Mouse (Mus musculus) heart, embryonic 10.5 days (tissue): ENCODE results near the gene Clnk. TPM values are rescaled to one million over a fixed set of nuclear protein-coding genes. Genes with fewer than 3 reads are reported as not detected.

ENCODE experiments used
- DNase-seq: peaks from one replicate; pipeline ENCODE4 v3.0.0-alpha.2; 2017; ENCODE audit warnings: low spot score
- H3K27ac ChIP-seq: fragments of 300-500 bp; sonication (generic); 2 replicates; pipeline ENCODE4 v1.5.1; 2016; ENCODE audit warnings: mild to moderate bottlenecking
- H3K27me3 ChIP-seq: fragments of 300-500 bp; sonication (generic); 2 replicates; pipeline ENCODE4 v1.6.1; 2016; ENCODE audit warnings: mild to moderate bottlenecking; ENCODE audit not compliant: poor library complexity, insufficient read depth, severe bottlenecking
- H3K36me3 ChIP-seq: fragments of 300-500 bp; sonication (generic); 2 replicates; pipeline ENCODE4 v1.6.1; 2016; ENCODE audit warnings: mild to moderate bottlenecking, moderate library complexity
- H3K4me1 ChIP-seq: fragments of 300-500 bp; sonication (generic); 2 replicates; pipeline ENCODE4 v1.6.1; 2016; ENCODE audit warnings: mild to moderate bottlenecking
- H3K4me3 ChIP-seq: fragments of 300-500 bp; sonication (generic); 2 replicates; pipeline ENCODE4 v1.5.1; 2016; ENCODE audit warnings: mild to moderate bottlenecking, moderate library complexity
- H3K9me3 ChIP-seq: fragments of 300-500 bp; sonication (generic); 2 replicates; pipeline ENCODE4 v1.6.1; 2016; ENCODE audit warnings: mild to moderate bottlenecking, moderate library complexity
- WGBS: fragments of 180-500 bp; shearing (Covaris S2); methylation state at CpG from one replicate; pipeline ENCODE4 v1.1.7; 2016; 5-methylcytosine and 5-hydroxymethylcytosine counted together
- polyA plus RNA-seq: library from polyadenylated mRNA; unstranded; fragments of >200 nt; fragmentation: Nextera tagmentation; extraction: Ambion mirVana; gene quantifications from 2 replicates; pipeline ENCODE4 v1.2.1, GENCODE M21; 2016

Clnk gene
- polyA plus RNA-seq, 1 experiment from 2014 or later = not detected

DNA sequence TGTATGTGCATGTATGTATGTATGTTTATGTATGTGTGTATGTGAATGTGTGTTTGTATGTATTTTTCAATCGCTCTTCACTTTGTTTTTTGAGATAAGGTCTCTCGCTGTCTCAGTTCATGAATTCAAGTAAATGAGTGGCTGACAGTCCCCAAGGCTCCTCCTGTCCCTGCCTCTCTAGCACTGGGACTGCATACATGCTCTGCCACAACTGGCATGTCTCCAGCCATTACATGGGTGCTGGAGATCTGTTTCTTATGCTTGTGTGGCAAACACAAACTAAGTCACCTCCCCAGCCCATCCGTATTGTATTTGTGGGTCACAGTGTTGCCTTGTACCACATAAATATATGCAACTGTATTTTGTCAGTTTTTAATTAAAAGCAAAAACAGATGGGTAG is 3.7 kb downstream of the Clnk start:
- H3K27ac ChIP-seq = no peak overlapping the region
- WGBS = 78% methylated on average over 3 of the region's 3 CpGs
- H3K4me1 ChIP-seq = no peaks in the 10 kb centered on the region
- no peak overlapping the region for H3K4me3 ChIP-seq
- DNase-seq = peak; percentile 45
- no peaks in the 10 kb centered on the region for H3K27me3 ChIP-seq
- no peaks in the 10 kb centered on the region for H3K9me3 ChIP-seq
- no peaks in the 10 kb centered on the region for H3K36me3 ChIP-seq

- no peak overlapping the region for H3K4me3 ChIP-seq
- no peaks in the 10 kb centered on the region for H3K9me3 ChIP-seq
- no peaks in the 10 kb centered on the region for H3K27me3 ChIP-seq
- no peaks in the 10 kb centered on the region for H3K4me1 ChIP-seq
- H3K36me3 ChIP-seq = no peaks in the 10 kb centered on the region
- DNase-seq = no peak
- WGBS = 58% methylated on average over 2 of the region's 2 CpGs
- no peak overlapping the region for H3K27ac ChIP-seq
Measured at GRCm38 (mm10) chr5:38871591-38871990, 5.0 kb downstream of the Clnk start.

GRCm38 (mm10) chr5:38870485-38870884 is 6.1 kb downstream of the Clnk start:
- Histone ChIP-seq H3K9me3 (no peaks in the 10 kb centered on the region), H3K27ac (no peak overlapping the region), H3K4me1 (no peaks in the 10 kb centered on the region), H3K36me3 (no peaks in the 10 kb centered on the region), H3K4me3 (no peak overlapping the region), H3K27me3 (no peaks in the 10 kb centered on the region)
- DNase-seq = no peak
- 66% methylated on average over 12 of the region's 12 CpGs for WGBS

- H3K36me3 ChIP-seq = no peaks in the 10 kb centered on the region
- WGBS = 87% methylated on average over 9 of the region's 9 CpGs
- H3K27me3 ChIP-seq = no peaks in the 10 kb centered on the region
- H3K27ac ChIP-seq = no peak overlapping the region
- no peak for DNase-seq
- H3K4me1 ChIP-seq = no peaks in the 10 kb centered on the region
- H3K4me3 ChIP-seq = no peak overlapping the region
- no peaks in the 10 kb centered on the region for H3K9me3 ChIP-seq
Measured at GRCm38 (mm10) chr5:38869976-38870375, 6.6 kb downstream of the Clnk start.

- Histone ChIP-seq H3K4me1 (no peaks in the 10 kb centered on the region; the same call in 1 of the 2 replicates), H3K9me3 (no peaks in the 10 kb centered on the region), H3K36me3 (no peaks in the 10 kb centered on the region), H3K4me3 (no peak overlapping the region), H3K27me3 (no peaks in the 10 kb centered on the region), H3K27ac (no peak overlapping the region)
- no peak for DNase-seq
- 75% methylated on average over 6 of the region's 6 CpGs for WGBS
Measured at GRCm38 (mm10) chr5:38864624-38865023, 12.0 kb downstream of the Clnk start.

- Histone ChIP-seq H3K9me3 (no peaks in the 10 kb centered on the region), H3K36me3 (no peaks in the 10 kb centered on the region), H3K4me1 (peaks cover 2% of the 10 kb centered on the region; the same call in 1 of the 2 replicates), H3K27me3 (no peaks in the 10 kb centered on the region), H3K4me3 (no peak overlapping the region), H3K27ac (no peak overlapping the region)
- no peak for DNase-seq
- WGBS = 44% methylated on average over 3 of the region's 3 CpGs
Measured at GRCm38 (mm10) chr5:38863029-38863428, 13.6 kb downstream of the Clnk start.

GRCm38 (mm10) chr5:38862288-38862985 is 14.2 kb downstream of the Clnk start:
- peaks cover 2% of the 10 kb centered on the region; the same call in 1 of the 2 replicates for H3K4me1 ChIP-seq
- no peak for DNase-seq
- WGBS = 63% methylated on average over 13 of the region's 13 CpGs

GRCm38 (mm10) chr5:38858015-38858721 is 18.4 kb downstream of the Clnk start:
- Histone ChIP-seq H3K9me3 (no peaks in the 10 kb centered on the region), H3K36me3 (no peaks in the 10 kb centered on the region), H3K27ac (no peak overlapping the region), H3K4me3 (no peak overlapping the region), H3K4me1 (peaks cover 2% of the 10 kb centered on the region; the same call in 1 of the 2 replicates), H3K27me3 (no peaks in the 10 kb centered on the region)
- DNase-seq = no peak
- WGBS = 51% methylated on average over 4 of the region's 4 CpGs

More at GRCm38 (mm10) chr5:38862288-38862985, 14.2 kb downstream of the Clnk start:
- H3K4me3 ChIP-seq = no peak overlapping the region
- no peaks in the 10 kb centered on the region for H3K27me3 ChIP-seq
- no peaks in the 10 kb centered on the region for H3K36me3 ChIP-seq
- no peaks in the 10 kb centered on the region for H3K9me3 ChIP-seq
- H3K27ac ChIP-seq = no peak overlapping the region

DNA sequence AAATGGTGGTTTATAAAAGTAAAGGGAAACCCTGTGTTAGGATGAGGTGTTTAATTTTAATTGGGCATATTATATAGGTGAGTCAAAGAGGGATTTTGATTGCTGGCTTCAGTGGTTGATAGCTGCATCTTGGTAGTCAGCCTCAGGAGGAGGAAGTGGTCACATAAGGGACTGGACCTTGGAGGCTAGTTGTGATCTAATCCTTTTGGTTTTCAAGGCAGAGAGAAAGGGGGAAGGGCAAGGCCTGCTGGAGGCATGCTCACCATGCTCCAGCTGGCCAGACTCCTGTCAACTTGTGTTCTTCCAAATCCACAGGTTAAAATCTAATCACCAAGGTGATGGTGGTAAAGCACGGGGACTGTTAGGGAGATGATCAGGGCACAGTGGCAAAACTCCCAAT is 19.0 kb downstream of the Clnk start:
- no peaks in the 10 kb centered on the region for H3K9me3 ChIP-seq
- 67% methylated on average over 1 of the region's 1 CpGs for WGBS
- no peak for DNase-seq
- peaks cover 2% of the 10 kb centered on the region; the same call in 1 of the 2 replicates for H3K4me1 ChIP-seq
- no peak overlapping the region for H3K4me3 ChIP-seq
- no peaks in the 10 kb centered on the region for H3K27me3 ChIP-seq
- no peak overlapping the region for H3K27ac ChIP-seq
- no peaks in the 10 kb centered on the region for H3K36me3 ChIP-seq

DNA sequence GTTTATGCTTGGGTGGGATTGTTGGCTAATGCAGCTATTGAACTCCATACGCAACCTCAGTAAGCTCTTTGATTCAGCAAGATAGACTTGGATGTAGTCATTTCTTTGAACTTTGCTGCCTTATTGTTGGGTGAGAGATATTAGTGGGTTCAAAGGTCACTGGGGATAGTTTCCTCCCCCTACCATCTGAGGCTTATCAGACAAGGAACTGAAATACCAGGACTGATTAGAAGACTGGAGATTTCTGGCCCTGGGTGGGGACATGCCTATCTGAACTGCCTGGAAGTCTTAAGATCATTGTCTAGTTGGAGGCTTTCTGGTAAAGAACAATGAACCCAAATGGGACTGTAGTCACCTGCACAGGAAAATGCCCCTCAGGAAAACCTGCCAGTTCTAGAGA is 26.4 kb downstream of the Clnk start:
- Histone ChIP-seq H3K27me3 (no peaks in the 10 kb centered on the region), H3K9me3 (no peaks in the 10 kb centered on the region), H3K4me3 (no peak overlapping the region), H3K27ac (no peak overlapping the region), H3K36me3 (no peaks in the 10 kb centered on the region), H3K4me1 (peaks cover 6% of the 10 kb centered on the region; the same call in 1 of the 2 replicates)
- WGBS = 93% methylated on average over 1 of the region's 1 CpGs
- no peak for DNase-seq

- no peak for DNase-seq
- Histone ChIP-seq H3K36me3 (no peaks in the 10 kb centered on the region), H3K9me3 (no peaks in the 10 kb centered on the region), H3K4me1 (peaks cover 11% of the 10 kb centered on the region), H3K27ac (no peak overlapping the region), H3K27me3 (no peaks in the 10 kb centered on the region), H3K4me3 (no peak overlapping the region)
- WGBS = 8% methylated on average over 3 of the region's 3 CpGs
Measured at GRCm38 (mm10) chr5:38845529-38845928, 31.1 kb downstream of the Clnk start.

DNA sequence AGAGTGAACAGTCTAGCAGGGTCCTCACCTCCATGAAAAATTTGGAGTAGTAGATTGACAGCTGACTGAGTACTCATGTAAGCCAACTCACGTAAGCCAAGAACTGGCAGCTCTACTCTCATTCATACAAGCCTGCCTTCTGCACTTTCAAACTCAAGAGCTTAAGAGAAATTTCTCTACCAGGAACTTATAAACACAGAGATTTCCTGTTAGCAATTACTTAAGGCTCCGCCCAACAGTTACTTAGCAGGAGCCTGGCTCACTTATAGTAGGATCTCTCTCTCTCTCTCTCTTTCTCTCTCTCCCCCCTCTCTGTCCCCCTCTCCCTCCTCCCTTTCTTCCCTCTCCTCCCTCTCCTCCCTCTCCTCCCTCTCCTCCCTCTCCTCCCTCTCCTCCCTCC is 32.3 kb downstream of the Clnk start:
- Histone ChIP-seq H3K9me3 (no peaks in the 10 kb centered on the region), H3K27ac (no peak overlapping the region), H3K4me3 (no peak overlapping the region), H3K36me3 (no peaks in the 10 kb centered on the region), H3K27me3 (no peaks in the 10 kb centered on the region), H3K4me1 (peaks cover 11% of the 10 kb centered on the region)
- 82% methylated on average over 2 of the region's 2 CpGs for WGBS
- DNase-seq = no peak

DNA sequence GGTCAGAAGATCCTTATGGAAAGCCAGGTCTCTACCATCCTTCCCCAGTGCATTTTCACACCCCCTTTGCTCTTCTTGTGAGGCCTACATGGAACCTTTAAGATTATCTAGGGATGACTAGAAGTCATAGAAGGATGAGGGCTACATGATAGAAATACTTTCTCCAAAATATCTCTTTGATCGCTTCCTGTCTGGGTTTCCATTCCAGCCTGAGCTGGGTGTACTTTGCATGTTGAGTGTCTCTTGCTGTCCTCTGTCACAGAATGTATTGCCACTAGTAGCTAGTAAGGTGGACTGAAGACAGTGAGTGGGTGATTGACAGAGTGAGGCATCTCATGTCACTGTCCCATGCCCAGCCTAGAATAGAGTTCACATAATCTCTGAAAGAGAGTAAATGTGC is 36.6 kb downstream of the Clnk start:
- WGBS = 93% methylated on average over 1 of the region's 1 CpGs

More for the DNA sequence above, 36.6 kb downstream of the Clnk start:
- H3K4me1 ChIP-seq = peaks cover 3% of the 10 kb centered on the region
- no peaks in the 10 kb centered on the region for H3K36me3 ChIP-seq
- DNase-seq = no peak
- H3K27me3 ChIP-seq = no peaks in the 10 kb centered on the region
- H3K9me3 ChIP-seq = no peaks in the 10 kb centered on the region
- no peak overlapping the region for H3K4me3 ChIP-seq
- no peak overlapping the region for H3K27ac ChIP-seq
